ENCODE assay signal across 19 mouse cellular contexts in genomic region chr1:138322657-138323056, GRCm38 (mm10). TPM values are rescaled to one million over a fixed set of nuclear protein-coding genes. Genes with fewer than 3 reads are reported as not detected.
DNase-seq lines count a peak whose midpoint lies in the region; TF ChIP-seq lines count a peak whose summit lies in the region.
"Had no signal": no experiment of that assay in that cellular context is flagged by ENCODE, and none has a peak within 500 bp of the region (broad histone marks: within the 10 kb centered on the region; RNA-seq: fewer than 3 reads in every experiment).

No protein-coding gene starts in this region.

- peak; percentile 62 for DNase-seq in kidney, adult 2 months
- DNase-seq in kidney, postnatal 4 days = no peak
- DNase-seq in spleen, postnatal 36 days (ENCODE audit: low spot score in 2 of 2) = peak; percentile 27 to 47
- no peak for DNase-seq in spleen, adult 12 weeks (ENCODE audit: low spot score)
- peak; percentile 36 for DNase-seq in lung, postnatal 10 days
- DNase-seq in splenic B cell, adult 2 months (ENCODE audit: low read depth, low spot score) = peak; percentile 56
- no peak for DNase-seq in left cerebral cortex, adult 2 months (ENCODE audit: extremely low spot score in 1 of 2, low spot score in 2 of 2)
- DNase-seq in MN1 (ENCODE audit: low spot score) = no peak
- DNase-seq: adrenal gland, postnatal 36 days; cerebellum, adult 11 months; gastrocnemius, postnatal 14 days; left cerebral cortex, postnatal 4 days; right cerebral cortex, postnatal 14 days had no signal

- peaks cover 7% of the 10 kb centered on the region; the same call in 1 of the 2 replicates for H3K4me1 ChIP-seq in kidney, adult 2 months (ENCODE audit: control insufficient read depth, insufficient read depth, low read length)
- H3K4me1 ChIP-seq: intestine, embryonic 15.5 days had no signal

- TF ChIP-seq CTCF in kidney, adult 2 months (conservative IDR thresholded peaks at IDR 0.05; ENCODE audit: insufficient read depth, insufficient read length, low read depth, low read length) = no peak
- no peak for TF ChIP-seq CTCF in left cerebral cortex, adult 2 months (IDR thresholded peaks at IDR 0.05)

- peak overlapping the region; percentile 82; the same call in 1 of the 2 replicates for H3K27ac ChIP-seq in kidney, adult 2 months (ENCODE audit: insufficient read depth, low read depth, low read length)
- no peak overlapping the region for H3K27ac ChIP-seq in left cerebral cortex, adult 2 months
- H3K27ac ChIP-seq: hindbrain, embryonic 10.5 days; intestine, embryonic 15.5 days had no signal

- intact Hi-C loops in left cerebral cortex, adult 2 months (cut with DNase I) = loop anchor here (10.0 kb wide), 2 partner anchors 762 to 942 kb away; no protein-coding TSS in a partner anchor

- H3K4me3 ChIP-seq in kidney, adult 2 months (ENCODE audit: insufficient read depth, low read depth, low read length) = no peak overlapping the region
- no peak overlapping the region for H3K4me3 ChIP-seq in left cerebral cortex, adult 2 months
- H3K4me3 ChIP-seq: hindbrain, embryonic 10.5 days; intestine, embryonic 15.5 days had no signal

- no peaks in the 10 kb centered on the region for H3K27me3 ChIP-seq in kidney, adult 2 months (replicated peaks; ENCODE audit: control insufficient read depth, insufficient read depth, low read length)
- no peaks in the 10 kb centered on the region for H3K27me3 ChIP-seq in splenic B cell, adult 2 months (ENCODE audit: control insufficient read depth, insufficient read depth, low read length, poor library complexity, severe bottlenecking)
- H3K27me3 ChIP-seq: intestine, embryonic 15.5 days had no signal

- H3K36me3 ChIP-seq in kidney, adult 2 months (ENCODE audit: control insufficient read depth, insufficient read depth, low read length) = no peaks in the 10 kb centered on the region
- H3K36me3 ChIP-seq in splenic B cell, adult 2 months (ENCODE audit: control insufficient read depth, insufficient read depth, low read length, poor library complexity, severe bottlenecking) = no peaks in the 10 kb centered on the region
- H3K36me3 ChIP-seq: hindbrain, embryonic 10.5 days; intestine, embryonic 15.5 days had no signal

- TF ChIP-seq POLR2A in kidney, adult 2 months (IDR thresholded peaks at IDR 0.05; ENCODE audit: low read depth, low read length) = no peak

- 33% methylated on average over 3 of the region's 3 CpGs for WGBS in kidney, adult 2 months

RNA-seq across cellular contexts. Expression of gene Atp6v1g3, which starts 49.1 kb away (rescaled TPM):
- polyA plus RNA-seq in kidney, adult 2 months (2012; rRNA removed) = 7.1 and 13.4 TPM in 2 replicates
- total RNA-seq in left cerebral cortex, adult 2 months (2021) = not detected
- total RNA-seq: adrenal gland, postnatal 36 days; gastrocnemius, postnatal 14 days; layer of hippocampus, postnatal 10 days; left cerebral cortex, postnatal 4 days; midbrain, postnatal 0 days had no signal
- polyA plus RNA-seq: forebrain, embryonic 16.5 days; hindbrain, embryonic 10.5 days; intestine, embryonic 15.5 days; midbrain, postnatal 0 days; testis, adult 2 months had no signal

Comparison
In these comparisons a context has a peak if more than half of its experiments do, and no peak if none do; other contexts are left out.
1. DNase-seq: peak in kidney, adult 2 months (single experiment), spleen, postnatal 36 days (2 of 2), lung, postnatal 10 days (single experiment) and splenic B cell, adult 2 months (single experiment); none in kidney, postnatal 4 days (0 of 2), spleen, adult 12 weeks (single experiment), left cerebral cortex, adult 2 months (0 of 2) and MN1 (single experiment).